Mouse (Mus musculus) liver, embryonic 13.5 days (tissue): ENCODE measurements around the gene Slc35a5. TPM values are rescaled to one million over a fixed set of nuclear protein-coding genes. Genes with fewer than 3 reads are reported as not detected.

Source experiments
- ATAC-seq: fragments of 200-750 bp; cut with Nextera tagmentation; 2 replicates; pipeline ENCODE4 v1.8.0; 2017; ENCODE audit warnings: low read depth, mild to moderate bottlenecking, moderate number of reproducible peaks, moderate library complexity
- DNase-seq: peaks from one replicate; pipeline ENCODE4 v3.0.0; 2022
- H3K27ac ChIP-seq: fragments of 300-500 bp; sonication (generic); 2 replicates; pipeline ENCODE4 v1.5.1; 2015; ENCODE audit warnings: moderate library complexity, mild to moderate bottlenecking, inconsistent platforms
- H3K27me3 ChIP-seq: fragments of 300-500 bp; sonication (generic); 2 replicates; pipeline ENCODE4 v1.6.1; 2015; ENCODE audit warnings: mild to moderate bottlenecking, inconsistent platforms
- H3K36me3 ChIP-seq: fragments of 300-500 bp; sonication (generic); 2 replicates; pipeline ENCODE4 v1.6.1; 2015; ENCODE audit warnings: mild to moderate bottlenecking, inconsistent platforms
- H3K4me1 ChIP-seq: fragments of 300-500 bp; sonication (generic); replicated peaks from 2 replicates; pipeline ENCODE4 v1.6.1; 2015; ENCODE audit warnings: inconsistent platforms
- H3K4me2 ChIP-seq: fragments of 300-500 bp; sonication (generic); 2 replicates; pipeline ENCODE4 v1.6.1; 2015; ENCODE audit warnings: inconsistent platforms, mild to moderate bottlenecking, moderate library complexity
- H3K4me3 ChIP-seq: fragments of 300-500 bp; sonication (generic); replicated peaks from 2 replicates; pipeline ENCODE4 v1.5.1; 2015; ENCODE audit warnings: mild to moderate bottlenecking, inconsistent platforms
- H3K9ac ChIP-seq: fragments of 300-500 bp; sonication (generic); 2 replicates; pipeline ENCODE4 v1.6.1; 2015; ENCODE audit warnings: mild to moderate bottlenecking, inconsistent platforms
- H3K9me3 ChIP-seq: fragments of 300-500 bp; sonication (generic); replicated peaks from 2 replicates; pipeline ENCODE4 v1.6.1; 2016; ENCODE audit warnings: inconsistent platforms
- WGBS: fragments of 180-500 bp; shearing (Covaris S2); methylation state at CpG from one replicate; pipeline ENCODE4 v1.1.7; 2015; ENCODE audit not compliant: insufficient replicate concordance; 5-methylcytosine and 5-hydroxymethylcytosine counted together
- polyA plus RNA-seq: library from polyadenylated mRNA; unstranded; fragments of >200 nt; fragmentation: Nextera tagmentation; extraction: Ambion mirVana; gene quantifications from 2 replicates; pipeline ENCODE4 v1.2.1, GENCODE M21; 2015

Gene Slc35a5
- 6.0 and 6.8 TPM in 2 replicates for polyA plus RNA-seq

GRCm38 (mm10) chr16:45158522-45159388 lies at the start of gene Slc35a5, which contains the start of gene Atg3:
Gene Slc35a5 (minus strand): TSS chr16:45158706.
Gene Atg3 (plus strand): TSS chr16:45158785.
- H3K9ac ChIP-seq, result peak within 1 kb of the TSS; percentile 92
- no peaks in the 10 kb centered on the region for H3K27me3 ChIP-seq
- no peaks in the 10 kb centered on the region for H3K36me3 ChIP-seq
- peak within 1 kb of the TSS; percentile 88 for H3K27ac ChIP-seq
- peak; percentile 89 for ATAC-seq
- peak; percentile 91 for DNase-seq
- H3K9me3 ChIP-seq, result no peaks in the 10 kb centered on the region
- peaks cover 24% of the 10 kb centered on the region for H3K4me1 ChIP-seq
- H3K4me3 ChIP-seq, result peak within 1 kb of the TSS; percentile 91
- H3K4me2 ChIP-seq, result peak within 1 kb of the TSS; percentile 90
- under 1% methylated on average over 61 of the region's 64 CpGs for WGBS

GRCm38 (mm10) chr16:45204859-45205670 lies 46.6 kb upstream of the Slc35a5 start:
- 42% methylated on average over 12 of the region's 12 CpGs for WGBS

GRCm38 (mm10) chr16:45204438-45204837 lies 45.9 kb upstream of the Slc35a5 start:
- ATAC-seq, result no peak
- H3K27me3 ChIP-seq, result no peaks in the 10 kb centered on the region
- no peak overlapping the region for H3K4me2 ChIP-seq
- H3K9me3 ChIP-seq, result no peaks in the 10 kb centered on the region
- whole genome bisulfite sequencing, result 49% methylated on average over 4 of the region's 4 CpGs
- no peak overlapping the region for H3K4me3 ChIP-seq
- no peak for DNase-seq
- H3K4me1 ChIP-seq, result no peaks in the 10 kb centered on the region
- H3K27ac ChIP-seq, result no peak overlapping the region
- H3K36me3 ChIP-seq, result no peaks in the 10 kb centered on the region
- no peak overlapping the region for H3K9ac ChIP-seq

More at GRCm38 (mm10) chr16:45204859-45205670, 46.6 kb upstream of the Slc35a5 start:
- H3K36me3 ChIP-seq, result no peaks in the 10 kb centered on the region
- H3K4me2 ChIP-seq, result no peak overlapping the region
- H3K4me1 ChIP-seq, result no peaks in the 10 kb centered on the region
- ATAC-seq (no peak), DNase-seq (no peak)
- H3K27ac ChIP-seq, result no peak overlapping the region
- H3K9ac ChIP-seq, result no peak overlapping the region
- H3K9me3 ChIP-seq, result no peaks in the 10 kb centered on the region
- H3K27me3 ChIP-seq, result no peaks in the 10 kb centered on the region
- H3K4me3 ChIP-seq, result no peak overlapping the region

GRCm38 (mm10) chr16:45201395-45201794 lies 42.9 kb upstream of the Slc35a5 start:
- Histone ChIP-seq H3K27ac (no peak overlapping the region), H3K36me3 (no peaks in the 10 kb centered on the region), H3K4me3 (no peak overlapping the region), H3K9me3 (no peaks in the 10 kb centered on the region), H3K9ac (no peak overlapping the region), H3K4me1 (no peaks in the 10 kb centered on the region), H3K27me3 (no peaks in the 10 kb centered on the region), H3K4me2 (no peak overlapping the region)
- WGBS, result 61% methylated on average over 2 of the region's 2 CpGs
- no peak for ATAC-seq
- no peak for DNase-seq

- DNase-seq, result peak; percentile 9
- 29% methylated on average over 6 of the region's 6 CpGs for WGBS
- no peak for ATAC-seq
- Histone ChIP-seq H3K27me3 (no peaks in the 10 kb centered on the region), H3K9ac (no peak overlapping the region), H3K4me3 (no peak overlapping the region), H3K27ac (no peak overlapping the region), H3K36me3 (no peaks in the 10 kb centered on the region), H3K4me2 (no peak overlapping the region), H3K9me3 (no peaks in the 10 kb centered on the region), H3K4me1 (no peaks in the 10 kb centered on the region)
Observed at GRCm38 (mm10) chr16:45196816-45197215, 38.3 kb upstream of the Slc35a5 start.

GRCm38 (mm10) chr16:45192613-45193012 lies 34.1 kb upstream of the Slc35a5 start:
- Histone ChIP-seq H3K9me3 (no peaks in the 10 kb centered on the region), H3K4me1 (no peaks in the 10 kb centered on the region), H3K4me2 (no peak overlapping the region), H3K27me3 (no peaks in the 10 kb centered on the region), H3K4me3 (no peak overlapping the region), H3K27ac (no peak overlapping the region), H3K36me3 (no peaks in the 10 kb centered on the region), H3K9ac (no peak overlapping the region)
- DNase-seq, result peak; percentile 54
- no peak for ATAC-seq
- WGBS, result 6% methylated on average over 1 of the region's 1 CpGs

GRCm38 (mm10) chr16:45181824-45182223 lies 23.3 kb upstream of the Slc35a5 start:
- no peaks in the 10 kb centered on the region for H3K27me3 ChIP-seq
- H3K9ac ChIP-seq, result no peak overlapping the region
- H3K4me1 ChIP-seq, result no peaks in the 10 kb centered on the region
- H3K4me3 ChIP-seq, result no peak overlapping the region
- WGBS, result 73% methylated on average over 5 of the region's 5 CpGs
- H3K36me3 ChIP-seq, result peaks cover 15% of the 10 kb centered on the region
- DNase-seq (no peak), ATAC-seq (no peak)
- H3K4me2 ChIP-seq, result no peak overlapping the region
- H3K9me3 ChIP-seq, result no peaks in the 10 kb centered on the region
- no peak overlapping the region for H3K27ac ChIP-seq

- Histone ChIP-seq H3K9ac (no peak overlapping the region), H3K27ac (no peak overlapping the region), H3K4me1 (no peaks in the 10 kb centered on the region), H3K27me3 (no peaks in the 10 kb centered on the region), H3K4me3 (no peak overlapping the region), H3K4me2 (no peak overlapping the region), H3K36me3 (peaks cover 11% of the 10 kb centered on the region), H3K9me3 (no peaks in the 10 kb centered on the region)
- DNase-seq (no peak), ATAC-seq (no peak)
- 74% methylated on average over 2 of the region's 2 CpGs for WGBS
Observed at GRCm38 (mm10) chr16:45178552-45178951, 20.0 kb upstream of the Slc35a5 start.

GRCm38 (mm10) chr16:45159389-45159716 lies 847 bp upstream of the Slc35a5 start:
- Histone ChIP-seq H3K4me2 (peak overlapping the region; percentile 90), H3K4me3 (peak overlapping the region; percentile 91), H3K9ac (peak overlapping the region; percentile 92), H3K9me3 (no peaks in the 10 kb centered on the region), H3K27me3 (no peaks in the 10 kb centered on the region), H3K27ac (peak overlapping the region; percentile 88), H3K36me3 (no peaks in the 10 kb centered on the region), H3K4me1 (peaks cover 24% of the 10 kb centered on the region)
- 1% methylated on average over 11 of the region's 11 CpGs for WGBS
- no peak for ATAC-seq
- DNase-seq, result no peak

- no peaks in the 10 kb centered on the region for H3K9me3 ChIP-seq
Observed at GRCm38 (mm10) chr16:45158136-45158521, 377 bp downstream of the Slc35a5 start.

GRCm38 (mm10) chr16:45154741-45155250 lies 3.7 kb downstream of the Slc35a5 start:
- H3K36me3 ChIP-seq, result peaks cover 8% of the 10 kb centered on the region; the same call in 1 of the 2 replicates
- H3K4me3 ChIP-seq, result no peak overlapping the region
- no peak overlapping the region for H3K27ac ChIP-seq
- H3K9ac ChIP-seq, result no peak overlapping the region
- H3K4me2 ChIP-seq, result no peak overlapping the region
- peaks cover 13% of the 10 kb centered on the region for H3K4me1 ChIP-seq
- no peaks in the 10 kb centered on the region for H3K9me3 ChIP-seq
- no peaks in the 10 kb centered on the region for H3K27me3 ChIP-seq
- DNase-seq (no peak), ATAC-seq (no peak)
- WGBS, result 67% methylated on average over 3 of the region's 3 CpGs

More at GRCm38 (mm10) chr16:45158136-45158521, 377 bp downstream of the Slc35a5 start:
- H3K4me3 ChIP-seq, result peak overlapping the region; percentile 91
- peak overlapping the region; percentile 90 for H3K4me2 ChIP-seq
- 1% methylated on average over 20 of the region's 20 CpGs for WGBS
- H3K9ac ChIP-seq, result peak overlapping the region; percentile 92
- peak; percentile 73 for DNase-seq
- H3K36me3 ChIP-seq, result no peaks in the 10 kb centered on the region
- peak overlapping the region; percentile 88 for H3K27ac ChIP-seq
- H3K4me1 ChIP-seq, result peaks cover 24% of the 10 kb centered on the region
- no peaks in the 10 kb centered on the region for H3K27me3 ChIP-seq
- ATAC-seq, result peak; percentile 76
